Mouse (Mus musculus) lung, postnatal 0 days (tissue): ENCODE measurements around the gene Mpc1.

ENCODE experiments used
- CTCF ChIP-seq: IDR thresholded peaks from 2 replicates; pipeline ENCODE4 v1.5.1; 2016; ENCODE audit warnings: antibody characterized with exemption, mild to moderate bottlenecking
- EP300 ChIP-seq: IDR thresholded peaks from 2 replicates; pipeline ENCODE4 v1.6.1; 2016; ENCODE audit warnings: antibody characterized with exemption, mild to moderate bottlenecking, control low read depth

- no peak for TF ChIP-seq CTCF
- TF ChIP-seq EP300, result peak; percentile 41; the same call in 1 of the 2 replicates
Observed at GRCm38 (mm10) chr17:8244124-8244523, 38.6 kb upstream of the Mpc1 start.
